Mouse (Mus musculus): ENCODE measurements around the gene Pramel1.
"Not testable (repeated sequence)": the region's sequence is repeated elsewhere in the genome, so short reads cannot be mapped to it uniquely, and the experiment has no call there.

Pramel1 gene

GRCm38 (mm10) chr4:143394181-143394580, at the start of gene Pramel1:
Gene Pramel1 (plus strand): TSS chr4:143394428.
- no peak for DNase-seq

GRCm38 (mm10) chr4:143345491-143345890, 48.7 kb upstream of the Pramel1 start:
- not testable (repeated sequence) for DNase-seq

DNA sequence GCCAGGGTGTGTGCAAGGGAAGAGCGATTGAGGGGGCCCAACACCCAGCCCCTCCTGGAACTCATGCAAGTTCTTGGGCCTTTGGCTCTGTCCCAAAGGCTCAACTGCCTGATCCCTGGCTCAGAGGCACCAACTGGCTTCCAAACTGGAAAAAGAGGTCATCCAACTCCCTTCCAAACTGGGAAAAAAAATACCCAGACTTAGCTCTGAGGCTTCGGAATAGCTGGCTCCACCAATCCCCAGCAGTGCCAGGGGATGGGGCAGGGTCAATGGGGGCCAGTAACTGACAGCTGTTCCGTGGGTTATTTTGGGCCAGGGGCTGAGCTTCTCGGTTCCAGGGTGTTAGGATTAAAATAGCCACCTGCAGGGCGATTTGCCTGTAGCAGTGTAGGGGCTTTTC, 45.5 kb upstream of the Pramel1 start:
- DNase-seq = no peak

DNA sequence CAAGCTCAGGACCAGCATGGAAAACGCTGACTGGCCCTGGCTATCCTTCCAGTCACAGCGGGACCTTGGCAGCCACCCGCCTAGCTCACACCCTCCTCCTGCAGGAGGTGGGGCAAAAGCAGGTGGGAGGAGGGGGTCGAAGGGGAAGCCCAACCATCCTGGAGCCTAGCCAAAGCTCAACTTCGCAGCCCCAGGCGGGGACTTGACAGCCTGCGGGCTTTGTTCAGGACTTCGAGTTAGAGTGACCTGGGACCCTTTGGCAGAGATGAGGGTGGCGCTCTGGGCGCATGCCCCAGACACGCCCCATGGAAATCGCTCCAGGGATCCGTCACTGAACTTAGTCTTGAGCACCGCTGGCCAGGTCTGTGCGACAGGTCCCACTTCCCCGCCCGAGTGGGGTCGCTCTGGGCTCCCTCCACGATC, 44.7 kb upstream of the Pramel1 start, which contains the start of gene Lrrc38:
TSS of gene Lrrc38 (plus strand) at position 274 of the 423 bp plus-strand sequence.
- no peak for DNase-seq

GRCm38 (mm10) chr4:143350047-143351015, 43.9 kb upstream of the Pramel1 start:
- no peak for DNase-seq

GRCm38 (mm10) chr4:143352301-143352700, 41.9 kb upstream of the Pramel1 start:
- no peak for DNase-seq

- DNase-seq = no peak
These were observed 32.7 kb upstream of the Pramel1 start for GRCm38 (mm10) chr4:143361520-143361919.

- DNase-seq = no peak
These were observed 27.7 kb upstream of the Pramel1 start for GRCm38 (mm10) chr4:143366415-143367041.

- DNase-seq = no peak
These were observed 14.7 kb upstream of the Pramel1 start for GRCm38 (mm10) chr4:143379480-143379879.

DNA sequence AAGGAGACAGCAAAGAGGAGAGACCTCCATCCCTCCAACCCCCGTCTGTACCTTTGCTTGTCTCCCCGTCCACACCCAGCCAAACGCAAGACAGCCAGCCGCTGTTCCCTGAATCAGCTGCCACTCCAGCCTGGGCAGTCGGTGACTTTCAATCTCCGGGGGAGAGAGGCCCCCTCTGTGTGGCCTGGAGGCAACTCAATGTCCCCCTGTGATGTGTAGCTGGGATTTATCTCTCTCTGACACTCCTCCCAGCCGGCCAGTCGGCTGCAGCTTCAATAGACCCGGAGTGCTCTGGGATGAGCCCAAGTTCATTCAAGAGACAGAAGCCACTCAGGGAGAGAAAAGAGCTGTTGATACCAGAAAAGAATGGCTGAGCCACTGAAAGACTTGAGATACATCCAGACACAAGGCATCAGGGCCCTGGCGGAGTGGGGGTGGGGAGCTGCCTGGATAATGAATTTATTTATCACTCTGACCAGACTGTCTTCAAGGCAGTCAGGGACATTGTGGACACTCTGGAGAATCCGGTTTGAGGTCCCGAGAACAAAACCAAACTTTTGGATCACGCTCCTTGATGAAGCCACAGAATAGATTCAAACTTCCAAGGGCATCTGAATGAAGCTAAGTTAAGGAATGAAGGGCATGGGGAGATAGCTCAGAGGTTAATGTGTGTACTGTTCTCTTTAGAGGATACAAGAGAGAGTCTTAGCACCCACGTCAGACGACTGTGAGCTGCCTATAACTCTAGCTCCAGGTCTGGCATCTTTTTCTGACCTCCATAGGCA, 14.1 kb upstream of the Pramel1 start:
- DNase-seq = no peak

DNA sequence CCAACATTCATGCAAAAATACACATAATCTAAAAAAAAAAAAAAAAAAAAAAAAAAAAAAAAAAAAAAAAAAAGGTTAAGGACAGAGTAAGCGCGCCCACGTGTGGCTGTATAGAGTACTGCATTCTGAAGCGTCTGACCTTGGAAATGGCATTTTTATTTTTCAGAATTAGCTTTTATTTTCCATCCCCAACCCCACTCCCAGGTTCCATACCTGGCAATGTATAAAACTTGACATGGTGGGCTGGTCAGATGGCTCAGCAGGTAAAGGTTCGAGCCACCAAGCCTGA, 13.6 kb upstream of the Pramel1 start:
- DNase-seq = no peak

DNA sequence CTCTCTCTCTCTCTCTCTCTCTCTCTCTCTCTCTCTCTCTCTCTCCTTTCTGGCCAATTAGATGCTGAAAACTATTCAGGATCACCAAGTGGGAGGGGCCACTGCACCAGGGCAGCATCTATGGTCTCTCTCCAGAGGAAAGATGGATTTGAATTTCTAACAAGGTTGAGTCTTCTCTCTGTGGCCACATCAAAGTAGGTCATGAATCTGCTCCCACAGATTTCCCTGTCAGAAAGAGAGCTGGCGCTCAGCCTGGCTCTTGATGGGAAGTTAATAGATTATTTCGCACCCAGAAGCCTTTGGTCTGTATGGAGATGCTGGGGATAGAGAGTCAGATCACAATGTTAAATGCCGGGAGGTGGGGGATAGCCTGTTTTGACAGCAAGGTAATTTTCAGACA, 12.1 kb upstream of the Pramel1 start:
- no peak for DNase-seq

DNA sequence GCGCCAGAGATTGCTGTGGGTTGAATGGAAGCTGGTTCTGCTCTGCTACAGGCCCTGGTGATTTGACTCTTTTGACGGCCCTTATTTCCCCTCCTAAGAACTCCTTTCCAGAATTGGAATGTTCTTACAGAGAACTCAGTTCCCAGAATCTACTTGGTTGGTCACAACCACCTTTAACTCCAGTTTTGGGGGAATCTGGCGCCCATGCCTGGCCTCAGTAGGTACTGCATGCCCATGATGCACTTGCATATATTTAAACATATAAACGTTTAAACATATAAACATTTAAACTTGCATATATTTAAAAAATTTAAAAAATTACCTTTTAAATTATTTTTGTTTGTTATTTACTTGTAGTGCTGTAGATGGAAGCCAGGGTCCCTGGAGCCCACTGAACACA, 10.6 kb upstream of the Pramel1 start:
- DNase-seq = no peak

- DNase-seq = no peak
These were observed 5.1 kb upstream of the Pramel1 start for GRCm38 (mm10) chr4:143388955-143389702.

- no peak for DNase-seq
These were observed 17.5 kb downstream of the Pramel1 start for GRCm38 (mm10) chr4:143411566-143412218.

GRCm38 (mm10) chr4:143412219-143413092, 18.2 kb downstream of the Pramel1 start, which contains the start of gene Pramef8:
Gene Pramef8 (plus strand): TSS chr4:143412426.
- DNase-seq = peak; percentile 92

DNA sequence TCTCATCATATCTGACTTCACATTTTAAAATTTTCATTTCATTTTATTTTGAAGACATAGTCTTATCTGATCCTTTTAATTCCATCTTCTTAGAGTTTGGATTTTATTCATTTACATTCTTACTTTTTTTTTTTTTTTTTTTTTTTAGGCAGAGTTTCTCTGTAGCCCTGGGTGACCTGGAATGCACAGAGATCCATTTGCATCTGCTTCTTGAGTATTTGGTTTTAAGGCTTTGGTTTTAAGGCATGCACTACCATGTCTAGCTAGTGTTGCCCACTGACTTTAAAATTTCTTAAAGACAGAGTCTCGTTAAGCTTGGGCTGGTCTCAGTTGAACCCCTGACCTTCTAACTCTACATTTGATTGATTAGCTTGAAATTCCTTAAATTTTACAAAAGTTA, 19.4 kb downstream of the Pramel1 start:
- no peak for DNase-seq

- DNase-seq = no peak
These were observed 19.9 kb downstream of the Pramel1 start for GRCm38 (mm10) chr4:143414121-143414520.

DNA sequence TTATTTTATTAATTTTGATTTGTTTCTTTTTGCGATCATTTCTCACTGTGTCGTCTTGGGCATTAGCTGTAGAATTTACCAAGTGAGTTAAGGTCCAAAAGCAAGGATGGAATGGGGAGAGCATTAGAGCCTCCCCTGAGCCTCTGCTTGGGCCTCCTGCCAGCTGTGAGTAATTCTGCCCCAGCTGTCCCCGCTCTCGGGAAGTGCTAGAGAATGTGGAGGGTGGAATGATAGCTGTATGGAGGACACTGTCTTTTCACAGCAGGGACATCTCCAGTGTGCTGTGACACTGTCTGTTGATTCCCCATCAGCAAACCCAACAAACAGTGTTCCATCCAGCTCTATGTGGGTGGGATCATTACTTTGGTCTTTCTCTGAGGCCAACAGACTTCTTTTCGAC, 32.5 kb downstream of the Pramel1 start:
- DNase-seq = not testable (repeated sequence)
